Comparison of ENCODE assay signal across 7 mouse cellular contexts in the genomic region with DNA sequence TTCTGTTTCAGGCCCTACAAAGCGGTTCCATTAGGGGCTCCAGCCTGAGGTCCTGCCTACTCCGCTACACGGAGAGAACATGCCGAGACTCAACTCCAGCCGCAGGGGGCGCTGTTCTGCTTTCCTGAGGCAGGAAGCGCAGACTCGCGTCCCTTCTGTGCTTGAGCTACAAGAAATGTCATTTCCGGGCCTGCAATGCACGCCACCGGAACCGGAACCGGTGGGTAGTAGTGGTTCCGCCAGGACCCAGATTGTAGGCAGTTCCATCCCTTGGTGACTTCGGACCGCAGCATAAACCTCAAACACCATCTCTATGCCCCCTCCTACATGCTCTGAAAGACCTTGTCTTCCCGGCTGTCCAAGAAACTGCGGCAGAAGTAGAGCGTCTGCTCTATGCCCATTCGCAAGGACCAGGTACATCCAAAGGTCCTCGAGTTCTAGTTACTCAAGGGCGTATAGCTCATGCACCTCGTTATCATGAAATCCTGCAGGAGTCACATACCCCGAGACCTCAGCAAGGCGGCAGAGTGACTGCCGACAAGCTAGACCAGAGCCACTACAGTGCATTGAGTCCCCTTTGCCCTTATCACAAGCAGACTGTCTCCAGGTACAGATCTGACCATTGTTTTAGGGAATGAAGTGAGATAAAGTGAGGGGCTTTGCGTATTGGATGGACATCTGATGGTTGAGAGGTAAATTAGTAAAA. TPM values are rescaled to one million over a fixed set of nuclear protein-coding genes. Genes with fewer than 3 reads are reported as not detected.
DNase-seq lines count a peak whose midpoint lies in the region; ATAC-seq lines count a peak whose summit lies in the region.

A gene (plus strand): TSS at position 254 of the 706 bp plus-strand sequence.

- 2% methylated on average over 28 of the region's 28 CpGs for WGBS in embryonic facial prominence, embryonic 11.5 days
- WGBS in limb, embryonic 11.5 days = 2% methylated on average over 28 of the region's 28 CpGs
- WGBS in midbrain, embryonic 14.5 days = 1% methylated on average over 28 of the region's 28 CpGs

- no peaks in the 10 kb centered on the region for H3K9me3 ChIP-seq in embryonic facial prominence, embryonic 11.5 days (replicated peaks; ENCODE audit: control insufficient read depth, low read length)
- no peaks in the 10 kb centered on the region for H3K9me3 ChIP-seq in limb, embryonic 11.5 days (ENCODE audit: control insufficient read depth, low read length)
- H3K9me3 ChIP-seq in midbrain, embryonic 14.5 days (ENCODE audit: control insufficient read depth, low read length) = no peaks in the 10 kb centered on the region

- H3K36me3 ChIP-seq in embryonic facial prominence, embryonic 11.5 days (replicated peaks; ENCODE audit: control insufficient read depth, insufficient read depth, low read depth, low read length) = no peaks in the 10 kb centered on the region
- H3K36me3 ChIP-seq in limb, embryonic 11.5 days (ENCODE audit: control insufficient read depth, insufficient read depth, low read length) = no peaks in the 10 kb centered on the region
- no peaks in the 10 kb centered on the region for H3K36me3 ChIP-seq in midbrain, embryonic 14.5 days (ENCODE audit: control insufficient read depth, insufficient read depth, low read length)

- peak within 1 kb of the TSS; percentile 62 for H3K4me3 ChIP-seq in embryonic facial prominence, embryonic 11.5 days (ENCODE audit: low read depth, low read length)
- peak within 1 kb of the TSS; percentile 38 for H3K4me3 ChIP-seq in limb, embryonic 11.5 days (ENCODE audit: low read depth, low read length)
- peak within 1 kb of the TSS; percentile 50 for H3K4me3 ChIP-seq in midbrain, embryonic 14.5 days (replicated peaks; ENCODE audit: low read depth, low read length)

- peak; percentile 89 for ATAC-seq in embryonic facial prominence, embryonic 11.5 days (replicated peaks; ENCODE audit: insufficient number of reproducible peaks, low FRiP score, low TSS enrichment, low read depth)
- peak; percentile 65; the same call in 1 of the 2 replicates for ATAC-seq in limb, embryonic 11.5 days (ENCODE audit: insufficient number of reproducible peaks, low FRiP score, low TSS enrichment, low read depth)
- ATAC-seq in midbrain, embryonic 14.5 days (ENCODE audit: low FRiP score, low TSS enrichment) = peak; percentile 82

- H3K9ac ChIP-seq in embryonic facial prominence, embryonic 11.5 days (replicated peaks; ENCODE audit: low read length) = peak within 1 kb of the TSS; percentile 73
- H3K9ac ChIP-seq in limb, embryonic 11.5 days (ENCODE audit: low read length) = peak within 1 kb of the TSS; percentile 8
- H3K9ac ChIP-seq in midbrain, embryonic 14.5 days (replicated peaks; ENCODE audit: low read length) = peak within 1 kb of the TSS; percentile 57

- H3K4me2 ChIP-seq in embryonic facial prominence, embryonic 11.5 days (ENCODE audit: low read depth, low read length) = peak within 1 kb of the TSS; percentile 80
- peak within 1 kb of the TSS; percentile 51 for H3K4me2 ChIP-seq in limb, embryonic 11.5 days (ENCODE audit: low read depth, severe bottlenecking)
- H3K4me2 ChIP-seq in midbrain, embryonic 14.5 days (ENCODE audit: low read length) = peak within 1 kb of the TSS; percentile 74

- no peaks in the 10 kb centered on the region for H3K4me1 ChIP-seq in embryonic facial prominence, embryonic 11.5 days (ENCODE audit: control insufficient read depth, insufficient read depth, low read length)
- H3K4me1 ChIP-seq in limb, embryonic 11.5 days (ENCODE audit: control insufficient read depth, insufficient read depth, low read length) = no peaks in the 10 kb centered on the region
- H3K4me1 ChIP-seq in midbrain, embryonic 14.5 days (ENCODE audit: control insufficient read depth, insufficient read depth, low read length) = peaks cover 6% of the 10 kb centered on the region

- DNase-seq in adrenal gland, postnatal 14 days = peak; percentile 99
- peak; percentile 98 for DNase-seq in embryonic facial prominence, embryonic 11.5 days (ENCODE audit: low spot score)
- peak; percentile 99 for DNase-seq in heart, adult 11 months
- peak; percentile 91 for DNase-seq in kidney, adult 18-20 months
- DNase-seq in limb, embryonic 11.5 days (ENCODE audit: low spot score) = peak; percentile 98
- DNase-seq in midbrain, embryonic 14.5 days = peak; percentile 99
- peak; percentile 85 to 92 for DNase-seq in spleen, adult 18-20 months

- no peaks in the 10 kb centered on the region for H3K27me3 ChIP-seq in embryonic facial prominence, embryonic 11.5 days (ENCODE audit: control insufficient read depth, insufficient read depth, low read length)
- no peaks in the 10 kb centered on the region for H3K27me3 ChIP-seq in limb, embryonic 11.5 days (ENCODE audit: control insufficient read depth, insufficient read depth, low read length)
- H3K27me3 ChIP-seq in midbrain, embryonic 14.5 days (ENCODE audit: control insufficient read depth, insufficient read depth, low read length) = no peaks in the 10 kb centered on the region

- H3K27ac ChIP-seq in embryonic facial prominence, embryonic 11.5 days (replicated peaks; ENCODE audit: low read depth, low read length) = no peak within 1 kb of the TSS
- H3K27ac ChIP-seq in limb, embryonic 11.5 days (replicated peaks; ENCODE audit: low read depth, low read length) = no peak within 1 kb of the TSS
- H3K27ac ChIP-seq in midbrain, embryonic 14.5 days (replicated peaks; ENCODE audit: low read depth, low read length) = 0 out of 2 replicates have a peak within 1 kb of the TSS, but pooled peaks have one; percentile 33

RNA-seq across cellular contexts. Expression of the gene that starts here (rescaled TPM):
- total RNA-seq in adrenal gland, postnatal 14 days (2021) = 188 and 193 TPM in 2 replicates
- polyA plus RNA-seq in embryonic facial prominence, embryonic 11.5 days (2014; fragmentation: Nextera tagmentation; extraction: Ambion mirVana) = 122 and 128 TPM in 2 replicates
- polyA plus RNA-seq in limb, embryonic 11.5 days (2014; fragmentation: Nextera tagmentation; extraction: Ambion mirVana) = 96.6 and 101 TPM in 2 replicates
- 85.5 and 90.5 TPM in 2 replicates for polyA plus RNA-seq in midbrain, embryonic 14.5 days (2014; fragmentation: Nextera tagmentation; extraction: Ambion mirVana)

Comparison
In these comparisons a context has a peak if more than half of its experiments do, and no peak if none do; other contexts are left out.
1. H3K9ac ChIP-seq: peak in every context shown above with its lines; median percentile 73 in embryonic facial prominence, embryonic 11.5 days; 57 in midbrain, embryonic 14.5 days; 8 in limb, embryonic 11.5 days.